Mouse (Mus musculus): ENCODE data around the gene Endov. TPM values are rescaled to one million over a fixed set of nuclear protein-coding genes. Genes with fewer than 3 reads are reported as not detected.

Endov gene
- polyA plus RNA-seq, 1 experiment: 21.9 TPM

DNA sequence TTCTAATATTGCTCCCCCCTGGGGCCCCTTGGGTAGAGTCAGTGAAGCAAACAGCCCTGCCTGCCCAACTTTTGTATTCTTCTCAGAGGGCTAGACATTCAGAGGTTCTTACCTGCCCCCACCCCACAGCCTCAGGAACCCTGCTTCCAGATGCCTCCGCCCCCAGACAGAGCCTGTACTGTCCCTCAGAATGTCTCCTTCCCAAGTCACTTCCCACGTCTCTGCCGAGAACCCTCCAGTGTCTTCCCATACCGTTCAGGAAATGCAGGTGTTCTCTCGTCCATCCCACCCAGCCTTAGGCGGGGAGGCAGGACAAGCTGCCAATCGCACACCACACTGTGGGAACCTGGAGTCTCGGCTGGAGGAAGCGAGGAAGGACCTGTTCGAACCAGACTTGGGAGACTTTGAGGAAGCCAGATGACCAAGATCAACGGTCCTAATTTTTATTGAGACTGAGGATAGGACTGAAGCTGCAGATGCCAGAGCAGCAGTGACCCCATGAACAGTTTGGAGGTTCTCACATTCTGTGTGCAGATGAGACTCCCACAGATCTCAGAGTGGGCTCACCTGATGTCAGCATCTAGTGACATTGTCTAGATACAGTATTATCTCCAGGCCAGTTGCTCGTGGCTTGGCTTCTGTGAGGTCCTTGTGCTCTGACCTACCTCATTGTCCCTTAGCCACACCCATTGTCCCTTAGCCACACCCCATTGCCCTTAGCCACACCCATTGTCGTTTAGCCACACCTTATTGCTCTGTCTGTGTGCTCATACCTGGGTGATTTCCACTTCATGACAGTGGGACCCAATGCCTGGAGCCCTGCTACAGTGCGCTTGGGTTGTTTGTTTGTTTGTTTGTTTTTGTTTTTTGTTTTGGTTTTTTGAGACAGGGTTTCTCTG lies 35.2 kb downstream of the Endov start:
- Histone ChIP-seq H3K4me3 (replicated peaks; ENCODE audit: extremely low read depth, low read depth, low read length) (no peak overlapping the region), H3K4me1 (ENCODE audit: control insufficient read depth, insufficient read depth, low read length) (peaks cover 8% of the 10 kb centered on the region)
- TF ChIP-seq CTCF (IDR thresholded peaks at IDR 0.05; ENCODE audit: insufficient read depth, low read length): no peak
- no peak for TF ChIP-seq POLR2A (IDR thresholded peaks at IDR 0.05; ENCODE audit: borderline replicate concordance, extremely low read depth, low read depth, low read length)
- no peak for DNase-seq
- WGBS: 84% methylated on average over 14 of the region's 14 CpGs

GRCm38 (mm10) chr11:119528930-119529329 lies 37.8 kb downstream of the Endov start:
- 56% methylated on average over 11 of the region's 11 CpGs for WGBS
- H3K4me1 ChIP-seq (ENCODE audit: control insufficient read depth, insufficient read depth, low read length): no peaks in the 10 kb centered on the region
- no peak for DNase-seq
- TF ChIP-seq CTCF (IDR thresholded peaks at IDR 0.05; ENCODE audit: insufficient read depth, low read length) (no peak), POLR2A (IDR thresholded peaks at IDR 0.05; ENCODE audit: borderline replicate concordance, extremely low read depth, low read depth, low read length) (no peak)
- H3K4me3 ChIP-seq (replicated peaks; ENCODE audit: extremely low read depth, low read depth, low read length): no peak overlapping the region

- no peak overlapping the region for H3K4me3 ChIP-seq (replicated peaks; ENCODE audit: extremely low read depth, low read depth, low read length)
- WGBS: 66% methylated on average over 8 of the region's 8 CpGs
- DNase-seq: no peak
- no peaks in the 10 kb centered on the region for H3K4me1 ChIP-seq (ENCODE audit: control insufficient read depth, insufficient read depth, low read length)
- TF ChIP-seq CTCF (IDR thresholded peaks at IDR 0.05; ENCODE audit: insufficient read depth, low read length) (no peak), POLR2A (IDR thresholded peaks at IDR 0.05; ENCODE audit: borderline replicate concordance, extremely low read depth, low read depth, low read length) (no peak)
These were observed 41.3 kb downstream of the Endov start for GRCm38 (mm10) chr11:119532460-119532859.

DNA sequence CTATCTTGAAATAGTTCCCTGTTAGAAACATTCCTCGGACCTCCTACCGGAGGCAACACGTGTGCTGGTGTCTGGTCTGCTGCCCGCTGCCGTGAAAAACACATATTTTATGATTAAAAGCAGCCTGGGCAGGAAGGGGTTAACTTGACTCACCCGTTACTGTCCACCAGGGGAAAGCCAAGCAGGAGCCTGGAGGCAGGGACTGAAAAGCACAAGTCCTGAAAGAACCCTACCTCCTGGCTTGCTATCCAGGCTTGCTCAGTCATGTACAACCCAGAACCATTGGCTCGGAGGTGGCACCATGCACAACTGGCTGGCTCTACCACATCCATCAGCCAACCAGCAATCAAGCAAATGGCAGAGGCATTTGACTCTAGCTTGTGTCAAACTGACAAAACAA lies 42.6 kb downstream of the Endov start:
- Histone ChIP-seq H3K4me3 (replicated peaks; ENCODE audit: extremely low read depth, low read depth, low read length) (no peak overlapping the region), H3K4me1 (ENCODE audit: control insufficient read depth, insufficient read depth, low read length) (no peaks in the 10 kb centered on the region)
- WGBS: 64% methylated on average over 7 of the region's 7 CpGs
- no peak for DNase-seq
- TF ChIP-seq POLR2A (IDR thresholded peaks at IDR 0.05; ENCODE audit: borderline replicate concordance, extremely low read depth, low read depth, low read length): no peak
- TF ChIP-seq CTCF (IDR thresholded peaks at IDR 0.05; ENCODE audit: insufficient read depth, low read length): no peak

GRCm38 (mm10) chr11:119539944-119540343 lies 48.8 kb downstream of the Endov start:
- DNase-seq: no peak
- H3K4me1 ChIP-seq (ENCODE audit: control insufficient read depth, insufficient read depth, low read length): no peaks in the 10 kb centered on the region
- no peak for TF ChIP-seq POLR2A (IDR thresholded peaks at IDR 0.05; ENCODE audit: borderline replicate concordance, extremely low read depth, low read depth, low read length)
- no peak for TF ChIP-seq CTCF (IDR thresholded peaks at IDR 0.05; ENCODE audit: insufficient read depth, low read length)
- 37% methylated on average over 14 of the region's 14 CpGs for WGBS
- no peak overlapping the region for H3K4me3 ChIP-seq (replicated peaks; ENCODE audit: extremely low read depth, low read depth, low read length)

DNA sequence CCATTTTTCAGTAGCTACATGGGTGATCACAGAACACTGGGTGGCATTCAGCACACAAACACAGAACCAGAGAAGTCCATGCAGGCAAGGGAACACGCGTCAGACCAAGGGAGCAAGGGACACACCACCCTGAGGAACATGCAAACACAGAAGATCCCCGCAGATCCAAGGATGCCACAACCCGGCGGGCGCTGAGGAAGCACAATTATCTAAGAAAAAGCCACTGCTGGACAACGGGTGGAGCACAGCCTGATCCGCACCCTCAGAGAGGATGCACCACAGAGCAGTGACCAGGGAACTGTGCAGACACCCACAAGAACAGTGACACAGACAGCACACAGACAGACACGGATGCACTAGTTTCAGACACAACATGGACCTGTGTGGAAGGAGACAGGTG lies 49.4 kb downstream of the Endov start:
- Histone ChIP-seq H3K4me3 (replicated peaks; ENCODE audit: extremely low read depth, low read depth, low read length) (no peak overlapping the region), H3K4me1 (ENCODE audit: control insufficient read depth, insufficient read depth, low read length) (no peaks in the 10 kb centered on the region)
- DNase-seq: no peak
- 76% methylated on average over 9 of the region's 9 CpGs for WGBS
- TF ChIP-seq CTCF (IDR thresholded peaks at IDR 0.05; ENCODE audit: insufficient read depth, low read length): no peak
- TF ChIP-seq POLR2A (IDR thresholded peaks at IDR 0.05; ENCODE audit: borderline replicate concordance, extremely low read depth, low read depth, low read length): no peak

DNA sequence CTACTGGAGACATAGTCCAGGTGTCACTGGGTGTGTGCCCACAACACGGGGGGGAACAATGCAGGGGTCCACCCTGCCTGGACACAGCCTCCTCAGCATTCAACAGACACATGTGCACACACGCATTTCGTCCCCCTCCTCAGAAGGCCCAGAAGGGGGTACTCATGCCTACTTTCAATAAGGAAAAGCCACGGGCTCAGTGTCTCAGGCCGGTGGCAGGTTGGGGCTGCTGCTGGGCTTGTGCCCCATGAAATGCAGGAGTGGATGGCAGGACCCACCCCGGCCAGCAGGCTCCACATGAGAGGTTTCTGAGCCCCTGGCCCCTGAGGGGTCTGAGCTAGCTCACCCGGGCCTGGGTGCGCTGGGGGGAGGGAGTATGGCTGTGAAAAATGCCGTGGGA lies 49.9 kb downstream of the Endov start:
- Histone ChIP-seq H3K4me1 (ENCODE audit: control insufficient read depth, insufficient read depth, low read length) (no peaks in the 10 kb centered on the region), H3K4me3 (replicated peaks; ENCODE audit: extremely low read depth, low read depth, low read length) (no peak overlapping the region)
- no peak for DNase-seq
- WGBS: 81% methylated on average over 9 of the region's 9 CpGs
- TF ChIP-seq CTCF (IDR thresholded peaks at IDR 0.05; ENCODE audit: insufficient read depth, low read length) (no peak), POLR2A (IDR thresholded peaks at IDR 0.05; ENCODE audit: borderline replicate concordance, extremely low read depth, low read depth, low read length) (no peak)

- no peak for DNase-seq
- TF ChIP-seq POLR2A (IDR thresholded peaks at IDR 0.05; ENCODE audit: borderline replicate concordance, extremely low read depth, low read depth, low read length) (no peak), CTCF (IDR thresholded peaks at IDR 0.05; ENCODE audit: insufficient read depth, low read length) (no peak)
- Histone ChIP-seq H3K4me1 (ENCODE audit: control insufficient read depth, insufficient read depth, low read length) (no peaks in the 10 kb centered on the region), H3K4me3 (replicated peaks; ENCODE audit: extremely low read depth, low read depth, low read length) (no peak overlapping the region)
- WGBS: 50% methylated on average over 9 of the region's 9 CpGs
These were observed 51.2 kb downstream of the Endov start for GRCm38 (mm10) chr11:119542371-119542770.

DNA sequence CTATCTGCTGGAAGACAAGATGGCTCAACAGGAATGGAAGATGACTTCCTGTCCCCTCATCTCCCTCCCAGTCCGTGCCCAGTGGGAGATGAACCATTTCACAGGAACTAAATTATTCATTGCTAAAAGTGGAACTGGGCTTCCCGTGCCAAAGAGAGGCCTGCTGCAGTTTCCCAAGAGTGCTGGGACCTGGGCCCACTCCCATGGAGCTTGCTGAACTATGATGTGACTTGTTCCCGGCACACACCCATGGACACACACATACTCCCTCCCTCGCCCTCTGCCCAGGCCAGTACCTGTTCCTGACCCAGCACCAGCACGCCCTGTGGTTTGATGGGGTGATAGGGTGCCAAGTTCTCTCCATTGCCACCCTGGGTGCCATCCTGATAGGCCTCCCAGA lies 51.7 kb downstream of the Endov start:
- Histone ChIP-seq H3K4me3 (replicated peaks; ENCODE audit: extremely low read depth, low read depth, low read length) (no peak overlapping the region), H3K4me1 (ENCODE audit: control insufficient read depth, insufficient read depth, low read length) (peaks cover under 1% of the 10 kb centered on the region; the same call in 1 of the 2 replicates)
- no peak for DNase-seq
- WGBS: 69% methylated on average over 5 of the region's 5 CpGs
- TF ChIP-seq POLR2A (IDR thresholded peaks at IDR 0.05; ENCODE audit: borderline replicate concordance, extremely low read depth, low read depth, low read length) (no peak), CTCF (IDR thresholded peaks at IDR 0.05; ENCODE audit: insufficient read depth, low read length) (no peak)

Data from lung, adult 2 months (tissue).